ENCODE assay signal across 8 mouse cellular contexts in genomic region chr12:86906395-86906794, GRCm38 (mm10). TPM values are rescaled to one million over a fixed set of nuclear protein-coding genes. Genes with fewer than 3 reads are reported as not detected.
A peak's percentile ranks its signal among the peaks of the same experiment; 100 is the strongest.
DNase-seq lines count a peak whose midpoint lies in the region; ATAC-seq and TF ChIP-seq lines count a peak whose summit lies in the region.

No protein-coding gene starts in this region.

- no peak overlapping the region for H3K4me3 ChIP-seq in heart, adult 2 months
- no peak overlapping the region for H3K4me3 ChIP-seq in kidney, embryonic 14.5 days (ENCODE audit: low read length)
- H3K4me3 ChIP-seq in liver, embryonic 13.5 days (replicated peaks): no peak overlapping the region
- no peak overlapping the region for H3K4me3 ChIP-seq in stomach, postnatal 0 days (ENCODE audit: low read depth, low read length)

- peak; percentile 71 for ATAC-seq in kidney, embryonic 14.5 days (ENCODE audit: low FRiP score, low TSS enrichment)
- peak; percentile 53 for ATAC-seq in liver, embryonic 13.5 days (ENCODE audit: low read depth)
- peak; percentile 71 for ATAC-seq in stomach, postnatal 0 days (ENCODE audit: low FRiP score, low TSS enrichment)

- H3K36me3 ChIP-seq in heart, adult 2 months (ENCODE audit: control insufficient read depth, insufficient read depth, low read length): no peaks in the 10 kb centered on the region
- no peaks in the 10 kb centered on the region for H3K36me3 ChIP-seq in kidney, embryonic 14.5 days (ENCODE audit: control insufficient read depth, insufficient read depth, low read length)
- H3K36me3 ChIP-seq in liver, embryonic 13.5 days: no peaks in the 10 kb centered on the region
- H3K36me3 ChIP-seq in stomach, postnatal 0 days (ENCODE audit: control insufficient read depth, insufficient read depth, low read length): no peaks in the 10 kb centered on the region

- H3K4me1 ChIP-seq in heart, adult 2 months (ENCODE audit: control insufficient read depth, insufficient read depth, low read length): peaks cover 5% of the 10 kb centered on the region
- 0 out of 2 replicates have a peak, but pooled peaks cover 2% of the 10 kb centered on the region for H3K4me1 ChIP-seq in kidney, embryonic 14.5 days (ENCODE audit: control insufficient read depth, insufficient read depth, low read length)
- H3K4me1 ChIP-seq in liver, embryonic 13.5 days (replicated peaks): peaks cover 10% of the 10 kb centered on the region
- H3K4me1 ChIP-seq in stomach, postnatal 0 days (replicated peaks; ENCODE audit: control insufficient read depth, insufficient read depth): no peaks in the 10 kb centered on the region

- peak; percentile 96 for TF ChIP-seq EP300 in heart, adult 2 months (IDR thresholded peaks at IDR 0.05; ENCODE audit: insufficient read depth, low read depth, low read length)
- TF ChIP-seq EP300 in stomach, postnatal 0 days (optimal IDR thresholded peaks at IDR 0.05): no peak

- no peaks in the 10 kb centered on the region for H3K27me3 ChIP-seq in heart, adult 2 months (ENCODE audit: control insufficient read depth, insufficient read depth, low read length)
- no peaks in the 10 kb centered on the region for H3K27me3 ChIP-seq in kidney, embryonic 14.5 days (ENCODE audit: control insufficient read depth, insufficient read depth, low read length)
- H3K27me3 ChIP-seq in liver, embryonic 13.5 days: peaks cover under 1% of the 10 kb centered on the region; the same call in 1 of the 2 replicates
- no peaks in the 10 kb centered on the region for H3K27me3 ChIP-seq in stomach, postnatal 0 days (ENCODE audit: control insufficient read depth, insufficient read depth, low read length)

- no peak overlapping the region for H3K27ac ChIP-seq in heart, adult 2 months
- no peak overlapping the region for H3K27ac ChIP-seq in kidney, embryonic 14.5 days (ENCODE audit: low read depth, low read length)
- no peak overlapping the region for H3K27ac ChIP-seq in liver, embryonic 13.5 days
- no peak overlapping the region for H3K27ac ChIP-seq in stomach, postnatal 0 days (replicated peaks)

- no peaks in the 10 kb centered on the region for H3K79me2 ChIP-seq in heart, adult 2 months (replicated peaks; ENCODE audit: control insufficient read depth, insufficient read depth, low read length)

- intact Hi-C loops in heart, adult 2 months (cut with DNase I): loop anchor here (1.0 to 2.0 kb wide), 3 partner anchors 16 to 136 kb away; no protein-coding TSS in a partner anchor

- peak; percentile 82 for DNase-seq in A20 (ENCODE audit: low read depth, low spot score)
- peak; percentile 76 for DNase-seq in adrenal gland, adult 8-10 months
- DNase-seq in embryo, embryonic 9.5 days (ENCODE audit: extremely low spot score): peak; percentile 81
- peak; percentile 87 to 91 for DNase-seq in heart, adult 2 months
- peak; percentile 63 for DNase-seq in liver, embryonic 13.5 days
- DNase-seq in neural tube, embryonic 10.5 days (ENCODE audit: extremely low spot score, low spot score): peak; percentile 74
- peak; percentile 89 for DNase-seq in stomach, postnatal 0 days (ENCODE audit: low spot score)

- H3K4me2 ChIP-seq in kidney, embryonic 14.5 days (replicated peaks; ENCODE audit: low read depth, low read length): no peak overlapping the region
- no peak overlapping the region for H3K4me2 ChIP-seq in liver, embryonic 13.5 days
- H3K4me2 ChIP-seq in stomach, postnatal 0 days (replicated peaks; ENCODE audit: low read depth): no peak overlapping the region

- H3K9ac ChIP-seq in heart, adult 2 months (ENCODE audit: low read depth, low read length): no peak overlapping the region
- no peak overlapping the region for H3K9ac ChIP-seq in kidney, embryonic 14.5 days (ENCODE audit: low read depth, low read length)
- no peak overlapping the region for H3K9ac ChIP-seq in liver, embryonic 13.5 days
- no peak overlapping the region for H3K9ac ChIP-seq in stomach, postnatal 0 days (ENCODE audit: low read length)

- no peaks in the 10 kb centered on the region for H3K9me3 ChIP-seq in kidney, embryonic 14.5 days (ENCODE audit: control insufficient read depth, low read length)
- no peaks in the 10 kb centered on the region for H3K9me3 ChIP-seq in liver, embryonic 13.5 days (replicated peaks)
- no peaks in the 10 kb centered on the region for H3K9me3 ChIP-seq in stomach, postnatal 0 days (ENCODE audit: control insufficient read depth, low read length)

- 3% methylated on average over 15 of the region's 15 CpGs for WGBS in heart, adult 2 months
- WGBS in kidney, embryonic 14.5 days: 2% methylated on average over 15 of the region's 15 CpGs
- 3% methylated on average over 15 of the region's 15 CpGs for WGBS in liver, embryonic 13.5 days (ENCODE audit: insufficient replicate concordance)
- 2% methylated on average over 15 of the region's 15 CpGs for WGBS in stomach, postnatal 0 days

- TF ChIP-seq CTCF in heart, adult 2 months (IDR thresholded peaks at IDR 0.05): peak; percentile 94
- TF ChIP-seq CTCF in stomach, postnatal 0 days (IDR thresholded peaks at IDR 0.05; ENCODE audit: low read depth): peak; percentile 86

- TF ChIP-seq POLR2A in heart, adult 2 months (IDR thresholded peaks at IDR 0.05; ENCODE audit: insufficient read depth, low read depth, low read length): no peak

RNA-seq across cellular contexts. Expression of gene Irf2bpl, which starts 21.8 kb away (rescaled TPM):
- 10 to 100 TPM; 69.8 to 92.2 (median 82.8) TPM for total RNA-seq in adrenal gland, adult 8-10 months (2022)
- 10 to 100 TPM; 32.6 to 36.9 TPM for total RNA-seq in heart, adult 2 months (2021)
- polyA plus RNA-seq in heart, adult 2 months (2012; rRNA removed): 15.6 and 20.1 TPM in 2 replicates
- 25.8 and 34.8 TPM in 2 replicates for polyA plus RNA-seq in kidney, embryonic 14.5 days (2014; fragmentation: Nextera tagmentation; extraction: Ambion mirVana)
- 2.8 and 3.0 TPM in 2 replicates for polyA plus RNA-seq in liver, embryonic 13.5 days (2015; fragmentation: Nextera tagmentation; extraction: Ambion mirVana)
- 19.1 and 19.8 TPM in 2 replicates for polyA plus RNA-seq in stomach, postnatal 0 days (2015; fragmentation: Nextera tagmentation; extraction: Ambion mirVana)

RNA-seq across cellular contexts. Expression of gene Cipc, which starts 40.4 kb away (rescaled TPM):
- total RNA-seq in adrenal gland, adult 8-10 months (2022): 10 to 100 TPM; 25.4 to 43.9 (median 32.1) TPM
- 10 to 100 TPM; 43.8 to 45.1 TPM for total RNA-seq in heart, adult 2 months (2021)
- 34.1 and 39.6 TPM in 2 replicates for polyA plus RNA-seq in heart, adult 2 months (2012; rRNA removed)
- 12.6 and 30.4 TPM in 2 replicates for polyA plus RNA-seq in kidney, embryonic 14.5 days (2014; fragmentation: Nextera tagmentation; extraction: Ambion mirVana)
- 11.6 and 13.6 TPM in 2 replicates for polyA plus RNA-seq in liver, embryonic 13.5 days (2015; fragmentation: Nextera tagmentation; extraction: Ambion mirVana)
- 10.1 and 10.8 TPM in 2 replicates for polyA plus RNA-seq in stomach, postnatal 0 days (2015; fragmentation: Nextera tagmentation; extraction: Ambion mirVana)
